Mouse (Mus musculus) C2C12 (cell line): ENCODE data around the gene Cyp1a2.

Experiments
- CEBPB ChIP-seq: IDR thresholded peaks from one replicate; pipeline ENCODE4 v1.6.1; 2011; ENCODE audit warnings: low read depth, mild to moderate bottlenecking, control low read depth, moderate library complexity
- CTCF ChIP-seq: IDR thresholded peaks from one replicate; pipeline ENCODE4 v1.5.1; 2011; ENCODE audit not compliant: control insufficient read depth, insufficient read depth, insufficient read length
- FOSL1 ChIP-seq: IDR thresholded peaks from one replicate; pipeline ENCODE4 v1.8.0; 2011; ENCODE audit warnings: mild to moderate bottlenecking, low read length; ENCODE audit not compliant: poor library complexity, insufficient read depth, severe bottlenecking
- MAX ChIP-seq: IDR thresholded peaks from one replicate; pipeline ENCODE4 v1.6.1; 2011; ENCODE audit warnings: mild to moderate bottlenecking, control low read depth
- MYOD1 ChIP-seq: IDR thresholded peaks from one replicate; pipeline ENCODE4 v1.6.1; 2011; ENCODE audit warnings: low read depth; ENCODE audit not compliant: control insufficient read depth, insufficient read length
- USF1 ChIP-seq: IDR thresholded peaks from one replicate; pipeline ENCODE4 v1.6.1; 2011; ENCODE audit warnings: low read depth, mild to moderate bottlenecking, control low read depth, moderate library complexity

DNA sequence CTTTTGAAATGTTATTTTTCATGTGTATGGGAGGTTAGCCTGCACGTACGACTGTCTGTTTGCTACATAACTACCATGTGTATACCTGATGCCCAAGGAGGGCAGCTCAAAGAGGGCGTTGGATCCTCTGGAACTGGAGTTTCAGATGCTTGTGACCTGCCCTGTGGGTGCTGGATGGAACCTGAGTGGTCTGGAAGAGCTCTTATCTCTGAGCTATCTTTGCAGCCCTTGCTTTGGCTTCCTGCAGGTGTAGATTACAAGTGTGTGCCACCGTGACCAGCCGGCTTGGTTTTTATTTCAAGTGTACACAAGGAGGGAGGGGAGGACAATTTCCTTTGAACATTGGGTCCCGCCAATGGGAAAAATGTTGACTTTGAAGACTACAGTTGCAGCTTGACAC is 23.0 kb downstream of the Cyp1a2 start:
- no peak for TF ChIP-seq CTCF
- TF ChIP-seq MYOD1 = no peak
- TF ChIP-seq CEBPB = no peak
- no peak for TF ChIP-seq MAX
- TF ChIP-seq FOSL1 = no peak
- no peak for TF ChIP-seq USF1
